Mouse (Mus musculus): ENCODE measurements around the gene Pak4. TPM values are rescaled to one million over a fixed set of nuclear protein-coding genes. Genes with fewer than 3 reads are reported as not detected.

Pak4 gene
- 1.1 TPM for polyA plus RNA-seq (2014; fragmentation: Illumina TruSeq; extraction: RNeasy Lipid Tissue Mini Kit (QIAGEN cat#74804); ENCODE audit: low replicate concordance)

DNA sequence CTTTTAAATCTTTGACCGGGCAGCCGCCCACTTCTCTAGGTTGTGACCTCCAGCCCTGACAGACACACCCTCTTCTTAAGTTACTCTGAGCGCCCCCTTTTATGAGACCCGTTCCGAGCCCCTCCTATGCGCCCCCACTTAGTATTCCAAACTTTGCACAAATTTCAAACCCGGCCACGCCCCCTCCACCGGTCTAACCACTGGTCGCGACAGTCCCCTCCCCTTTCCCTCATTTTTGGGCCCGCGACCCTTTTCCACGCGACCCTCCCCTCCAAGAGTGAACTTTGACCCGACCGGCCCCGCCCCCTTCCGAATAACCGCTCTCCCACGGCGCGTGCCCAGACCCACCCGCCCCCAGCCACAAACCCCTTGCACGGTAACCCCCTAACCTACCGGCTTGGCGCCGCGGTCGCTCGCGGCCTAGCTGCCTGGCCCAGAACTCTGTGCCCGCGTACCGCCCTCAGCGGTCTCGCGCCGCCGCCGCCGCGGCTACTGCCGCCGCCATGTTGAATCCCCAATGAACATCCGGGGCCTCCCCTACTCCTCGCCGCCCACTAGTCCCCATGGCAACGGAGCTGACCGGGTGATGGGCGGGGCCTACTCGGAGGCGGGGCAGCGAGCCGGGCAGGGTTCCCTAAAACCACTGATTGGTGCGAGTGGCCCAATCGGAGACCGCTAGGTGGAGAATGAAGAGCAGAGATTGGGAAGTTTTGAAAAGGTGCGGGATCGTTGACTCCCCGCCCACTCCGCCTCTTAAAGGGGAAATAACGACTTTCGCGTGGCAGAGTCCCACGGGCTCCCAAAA, at the start of gene Pak4, which contains the start of gene Samd4b:
Gene Pak4 (minus strand): TSS at position 544 of the 805 bp plus-strand sequence.
Gene Samd4b (minus strand): TSS at position 503 of the 805 bp plus-strand sequence.

DNA sequence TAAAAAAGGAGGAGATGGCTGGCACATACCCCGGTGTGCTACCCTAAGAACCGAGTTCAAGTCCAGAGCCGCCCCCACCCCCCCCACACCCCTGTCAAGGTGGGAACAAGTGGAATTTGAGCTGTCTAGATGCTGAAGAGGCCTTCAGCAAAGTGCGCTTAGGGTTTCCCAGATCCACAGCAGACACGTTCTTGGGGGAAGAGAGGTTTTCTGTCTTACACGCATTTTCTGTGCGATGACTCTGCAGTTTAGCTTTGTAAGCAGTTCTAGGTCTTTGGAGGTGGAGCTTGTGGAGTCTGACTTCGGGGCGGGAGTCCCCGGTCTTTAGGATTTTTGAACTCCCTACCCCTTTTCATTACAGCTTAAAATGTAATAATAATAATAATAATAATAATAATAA, 33.1 kb upstream of the Pak4 start, which contains the start of gene Acp7:
Gene Acp7 (minus strand): TSS at position 260 of the 400 bp plus-strand sequence.

DNA sequence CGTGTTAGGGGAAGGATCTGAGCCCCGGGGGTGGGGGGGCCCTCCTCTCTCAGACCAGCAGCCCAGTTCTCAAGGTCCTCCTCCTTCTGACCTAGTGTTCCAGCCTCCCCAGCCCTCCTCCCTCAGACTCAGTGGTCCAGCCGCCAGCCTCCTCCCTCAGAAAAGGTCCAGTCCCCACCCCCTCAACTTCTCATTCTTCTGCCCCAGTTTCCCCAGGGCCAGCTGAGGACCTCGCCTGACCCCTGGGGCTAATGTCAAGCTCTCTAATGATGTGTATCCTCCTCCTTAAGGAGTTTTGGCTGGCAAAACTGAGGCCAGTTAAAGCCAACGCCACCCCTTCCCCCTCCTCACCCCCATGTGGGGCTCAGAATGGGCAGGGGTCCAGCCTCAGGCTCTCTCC, 50.8 kb downstream of the Pak4 start, which contains the start of gene Nccrp1:
Gene Nccrp1 (minus strand): TSS at position 101 of the 400 bp plus-strand sequence.

DNA sequence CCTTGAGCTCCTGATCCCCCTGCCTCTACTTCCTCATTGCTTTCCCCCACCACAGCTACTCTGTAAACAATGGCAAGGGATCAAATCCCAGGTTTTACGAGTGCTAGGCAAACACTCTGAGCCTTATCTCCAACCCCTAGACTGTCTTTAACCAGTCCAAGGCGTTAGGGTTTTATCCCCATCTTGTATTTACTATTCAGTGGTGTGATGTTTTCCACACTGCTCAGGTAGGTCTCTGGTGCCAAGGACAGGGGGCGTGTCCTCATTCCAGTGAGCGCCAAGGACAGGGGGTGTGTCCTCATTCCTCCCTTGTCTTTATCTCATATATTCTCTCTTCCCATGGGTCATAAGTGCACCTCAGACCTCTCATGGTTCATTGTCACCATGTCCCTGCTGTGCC, 57.5 kb downstream of the Pak4 start, which contains the start of gene Sycn:
Gene Sycn (plus strand): TSS at position 360 of the 400 bp plus-strand sequence.

DNA sequence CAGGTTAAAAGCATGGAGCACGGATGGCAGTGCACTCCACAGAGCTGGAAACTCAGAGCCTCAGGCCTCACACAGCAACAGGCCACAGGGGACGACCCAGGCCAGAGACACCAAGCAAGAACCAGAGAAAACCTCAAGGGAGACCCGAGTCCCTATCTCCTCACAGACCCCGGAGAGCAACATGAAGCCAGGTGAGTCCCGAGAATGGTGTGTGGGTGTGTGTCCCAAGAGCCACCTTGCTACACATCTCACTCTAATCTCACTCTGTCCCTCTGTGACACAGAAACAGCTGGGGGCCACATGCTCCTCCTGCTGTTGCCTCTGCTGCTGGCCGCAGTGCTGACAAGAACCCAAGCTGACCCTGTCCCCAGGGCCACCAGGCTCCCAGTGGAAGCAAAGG, 75.4 kb downstream of the Pak4 start, which contains the start of gene Ifnl3:
Gene Ifnl3 (plus strand): TSS at position 301 of the 400 bp plus-strand sequence.

DNA sequence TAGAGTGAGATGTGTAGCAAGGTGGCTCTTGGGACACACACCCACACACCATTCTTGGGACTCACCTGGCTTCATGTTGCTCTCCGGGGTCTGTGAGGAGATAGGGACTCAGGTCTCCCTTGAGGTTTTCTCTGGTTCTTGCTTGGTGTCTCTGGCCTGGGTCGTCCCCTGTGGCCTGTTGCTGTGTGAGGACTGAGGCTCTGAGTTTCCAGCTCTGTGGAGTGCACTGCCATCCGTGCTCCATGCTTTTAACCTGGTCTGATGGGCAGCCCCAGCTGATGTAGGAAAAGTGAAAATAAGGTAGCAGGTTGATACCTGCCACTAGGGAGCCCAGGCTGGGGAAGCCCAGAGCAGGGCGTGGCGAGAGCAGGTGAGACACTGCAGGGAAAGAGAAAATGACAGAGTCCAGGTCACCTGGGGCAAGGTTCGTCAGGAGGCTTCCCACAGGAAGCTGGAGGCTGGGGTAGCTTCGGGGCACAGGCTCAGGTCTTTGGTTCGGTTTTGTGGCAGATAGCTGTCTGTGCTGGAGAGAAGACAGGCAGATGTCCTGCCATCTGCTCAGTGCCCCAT, 87.5 kb downstream of the Pak4 start, which contains the start of gene Ifnl2:
Gene Ifnl2 (minus strand): TSS at position 51 of the 570 bp plus-strand sequence.

Other genes with a start within 250 kb of the Pak4 start
- 88.0 TPM for gene Rps16, start 247.5 kb downstream of the Pak4 start, polyA plus RNA-seq (2014; fragmentation: Illumina TruSeq; extraction: RNeasy Lipid Tissue Mini Kit (QIAGEN cat#74804); ENCODE audit: low replicate concordance)
- 1.4 TPM for gene Plekhg2, start 225.6 kb downstream of the Pak4 start, polyA plus RNA-seq (2014; fragmentation: Illumina TruSeq; extraction: RNeasy Lipid Tissue Mini Kit (QIAGEN cat#74804); ENCODE audit: low replicate concordance)
- gene Zfp36, start 217.9 kb downstream of the Pak4 start, polyA plus RNA-seq (2014; fragmentation: Illumina TruSeq; extraction: RNeasy Lipid Tissue Mini Kit (QIAGEN cat#74804); ENCODE audit: low replicate concordance) = 49.2 TPM
- gene Med29, start 205.5 kb downstream of the Pak4 start, polyA plus RNA-seq (2014; fragmentation: Illumina TruSeq; extraction: RNeasy Lipid Tissue Mini Kit (QIAGEN cat#74804); ENCODE audit: low replicate concordance) = 1.0 TPM
- 41.1 TPM for gene Paf1, start 205.2 kb downstream of the Pak4 start, polyA plus RNA-seq (2014; fragmentation: Illumina TruSeq; extraction: RNeasy Lipid Tissue Mini Kit (QIAGEN cat#74804); ENCODE audit: low replicate concordance)
- gene Gmfg, start 160.7 kb downstream of the Pak4 start, polyA plus RNA-seq (2014; fragmentation: Illumina TruSeq; extraction: RNeasy Lipid Tissue Mini Kit (QIAGEN cat#74804); ENCODE audit: low replicate concordance) = 12.2 TPM
- gene Lrfn1, start 146.2 kb downstream of the Pak4 start, polyA plus RNA-seq (2014; fragmentation: Illumina TruSeq; extraction: RNeasy Lipid Tissue Mini Kit (QIAGEN cat#74804); ENCODE audit: low replicate concordance) = not detected
- gene Ifnl2, start 87.7 kb downstream of the Pak4 start, polyA plus RNA-seq (2014; fragmentation: Illumina TruSeq; extraction: RNeasy Lipid Tissue Mini Kit (QIAGEN cat#74804); ENCODE audit: low replicate concordance) = not detected
- not detected for gene Ifnl3, start 75.3 kb downstream of the Pak4 start, polyA plus RNA-seq (2014; fragmentation: Illumina TruSeq; extraction: RNeasy Lipid Tissue Mini Kit (QIAGEN cat#74804); ENCODE audit: low replicate concordance)
- gene Sycn, start 57.3 kb downstream of the Pak4 start, polyA plus RNA-seq (2014; fragmentation: Illumina TruSeq; extraction: RNeasy Lipid Tissue Mini Kit (QIAGEN cat#74804); ENCODE audit: low replicate concordance) = 1.0 TPM
- gene Nccrp1, start 50.9 kb downstream of the Pak4 start, polyA plus RNA-seq (2014; fragmentation: Illumina TruSeq; extraction: RNeasy Lipid Tissue Mini Kit (QIAGEN cat#74804); ENCODE audit: low replicate concordance) = not detected
- 11.0 TPM for gene Samd4b, start within 50 bp of the Pak4 start, polyA plus RNA-seq (2014; fragmentation: Illumina TruSeq; extraction: RNeasy Lipid Tissue Mini Kit (QIAGEN cat#74804); ENCODE audit: low replicate concordance)
- gene Acp7, start 33.1 kb upstream of the Pak4 start, polyA plus RNA-seq (2014; fragmentation: Illumina TruSeq; extraction: RNeasy Lipid Tissue Mini Kit (QIAGEN cat#74804); ENCODE audit: low replicate concordance) = not detected
- gene Fbxo27, start 94.7 kb upstream of the Pak4 start, polyA plus RNA-seq (2014; fragmentation: Illumina TruSeq; extraction: RNeasy Lipid Tissue Mini Kit (QIAGEN cat#74804); ENCODE audit: low replicate concordance) = not detected
- not detected for gene Fbxo17, start 118.6 kb upstream of the Pak4 start, polyA plus RNA-seq (2014; fragmentation: Illumina TruSeq; extraction: RNeasy Lipid Tissue Mini Kit (QIAGEN cat#74804); ENCODE audit: low replicate concordance)
- 6.5 TPM for gene Mrps12, start 143.6 kb upstream of the Pak4 start, polyA plus RNA-seq (2014; fragmentation: Illumina TruSeq; extraction: RNeasy Lipid Tissue Mini Kit (QIAGEN cat#74804); ENCODE audit: low replicate concordance)
- not detected for gene Sars2, start 143.8 kb upstream of the Pak4 start, polyA plus RNA-seq (2014; fragmentation: Illumina TruSeq; extraction: RNeasy Lipid Tissue Mini Kit (QIAGEN cat#74804); ENCODE audit: low replicate concordance)
- not detected for gene Ccer2, start 158.0 kb upstream of the Pak4 start, polyA plus RNA-seq (2014; fragmentation: Illumina TruSeq; extraction: RNeasy Lipid Tissue Mini Kit (QIAGEN cat#74804); ENCODE audit: low replicate concordance)
- gene Sirt2, start 168.6 kb upstream of the Pak4 start, polyA plus RNA-seq (2014; fragmentation: Illumina TruSeq; extraction: RNeasy Lipid Tissue Mini Kit (QIAGEN cat#74804); ENCODE audit: low replicate concordance) = 9.9 TPM
- not detected for gene Nfkbib, start 169.3 kb upstream of the Pak4 start, polyA plus RNA-seq (2014; fragmentation: Illumina TruSeq; extraction: RNeasy Lipid Tissue Mini Kit (QIAGEN cat#74804); ENCODE audit: low replicate concordance)
- gene Rinl, start 190.8 kb upstream of the Pak4 start, polyA plus RNA-seq (2014; fragmentation: Illumina TruSeq; extraction: RNeasy Lipid Tissue Mini Kit (QIAGEN cat#74804); ENCODE audit: low replicate concordance) = 1.6 TPM
- 238 TPM for gene Hnrnpl, start 210.4 kb upstream of the Pak4 start, polyA plus RNA-seq (2014; fragmentation: Illumina TruSeq; extraction: RNeasy Lipid Tissue Mini Kit (QIAGEN cat#74804); ENCODE audit: low replicate concordance)
- 2.9 TPM for gene Ech1, start 227.0 kb upstream of the Pak4 start, polyA plus RNA-seq (2014; fragmentation: Illumina TruSeq; extraction: RNeasy Lipid Tissue Mini Kit (QIAGEN cat#74804); ENCODE audit: low replicate concordance)
- 126 TPM for gene Lgals4, start 235.7 kb upstream of the Pak4 start, polyA plus RNA-seq (2014; fragmentation: Illumina TruSeq; extraction: RNeasy Lipid Tissue Mini Kit (QIAGEN cat#74804); ENCODE audit: low replicate concordance)